Mouse (Mus musculus) heart, postnatal 0 days (tissue): Measurements from ENCODE around the gene Hist2h3c1. TPM values are rescaled to one million over a fixed set of nuclear protein-coding genes. Genes with fewer than 3 reads are reported as not detected.
A peak's percentile ranks its signal among the peaks of the same experiment; 100 is the strongest.

ENCODE experiments used
- ATAC-seq: fragments of 200-750 bp; cut with Nextera tagmentation; 2 replicates; pipeline ENCODE4 v1.8.0; 2017; ENCODE audit warnings: low read depth, moderate number of reproducible peaks, moderate library complexity; ENCODE audit not compliant: insufficient read depth
- DNase-seq: peaks from one replicate; pipeline ENCODE4 v3.0.0-alpha.2; 2016; ENCODE audit warnings: low spot score
- H3K27ac ChIP-seq: fragments of 300-500 bp; sonication (generic); 2 replicates; pipeline ENCODE4 v1.5.1; 2014; ENCODE audit warnings: low read depth, mild to moderate bottlenecking
- H3K27me3 ChIP-seq: fragments of 300-500 bp; sonication (generic); 2 replicates; pipeline ENCODE4 v1.6.1; 2014; ENCODE audit warnings: low read length, mixed read lengths; ENCODE audit not compliant: control insufficient read depth, insufficient read depth
- H3K36me3 ChIP-seq: fragments of 300-500 bp; sonication (generic); replicated peaks from 2 replicates; pipeline ENCODE4 v1.6.1; 2014; ENCODE audit warnings: low read length, mixed read lengths; ENCODE audit not compliant: control insufficient read depth, insufficient read depth
- H3K4me1 ChIP-seq: fragments of 300-500 bp; sonication (generic); 2 replicates; pipeline ENCODE4 v1.6.1; 2014; ENCODE audit warnings: antibody characterized with exemption; ENCODE audit not compliant: control insufficient read depth, insufficient read depth
- H3K4me2 ChIP-seq: fragments of 300-500 bp; sonication (generic); 2 replicates; pipeline ENCODE4 v1.6.1; 2014; ENCODE audit warnings: low read depth, mild to moderate bottlenecking, low read length, moderate library complexity
- H3K4me3 ChIP-seq: fragments of 300-500 bp; sonication (generic); 2 replicates; pipeline ENCODE4 v1.5.1; 2014; ENCODE audit warnings: low read depth, low read length
- H3K9ac ChIP-seq: fragments of 300-500 bp; sonication (generic); replicated peaks from 2 replicates; pipeline ENCODE4 v1.6.1; 2014; ENCODE audit warnings: low read depth, low read length, mixed read lengths
- H3K9me3 ChIP-seq: fragments of 300-500 bp; sonication (generic); replicated peaks from 2 replicates; pipeline ENCODE4 v1.6.1; 2016; ENCODE audit warnings: low read length; ENCODE audit not compliant: control insufficient read depth
- CTCF ChIP-seq: IDR thresholded peaks from 2 replicates; pipeline ENCODE4 v1.5.1; 2016; ENCODE audit warnings: antibody characterized with exemption, control low read depth, low read depth
- EP300 ChIP-seq: IDR thresholded peaks from 2 replicates; pipeline ENCODE4 v1.6.1; 2016; ENCODE audit warnings: antibody characterized with exemption, low read depth
- WGBS: fragments of 180-500 bp; shearing (Covaris S2); extraction: QIAGEN DNeasy Blood & Tissue Kit; methylation state at CpG from one replicate; pipeline ENCODE4 v1.1.7; 2014; 5-methylcytosine and 5-hydroxymethylcytosine counted together
- polyA plus RNA-seq: library from polyadenylated mRNA; unstranded; fragments of >200 nt; fragmentation: Nextera tagmentation; extraction: Ambion mirVana; gene quantifications from 2 replicates; pipeline ENCODE4 v1.2.1, GENCODE M21; 2015
- total RNA-seq: library from RNA; depleted of rRNA; stranded (reverse); fragments of >200 nt; gene quantifications from 2 replicates; pipeline ENCODE4 v1.2.3, GENCODE M21; 2014; ENCODE audit warnings: low replicate concordance

Gene Hist2h3c1
- total and polyA plus RNA-seq, 2 experiments from 2014 or later: 0.19 TPM; not detected in 1

DNA sequence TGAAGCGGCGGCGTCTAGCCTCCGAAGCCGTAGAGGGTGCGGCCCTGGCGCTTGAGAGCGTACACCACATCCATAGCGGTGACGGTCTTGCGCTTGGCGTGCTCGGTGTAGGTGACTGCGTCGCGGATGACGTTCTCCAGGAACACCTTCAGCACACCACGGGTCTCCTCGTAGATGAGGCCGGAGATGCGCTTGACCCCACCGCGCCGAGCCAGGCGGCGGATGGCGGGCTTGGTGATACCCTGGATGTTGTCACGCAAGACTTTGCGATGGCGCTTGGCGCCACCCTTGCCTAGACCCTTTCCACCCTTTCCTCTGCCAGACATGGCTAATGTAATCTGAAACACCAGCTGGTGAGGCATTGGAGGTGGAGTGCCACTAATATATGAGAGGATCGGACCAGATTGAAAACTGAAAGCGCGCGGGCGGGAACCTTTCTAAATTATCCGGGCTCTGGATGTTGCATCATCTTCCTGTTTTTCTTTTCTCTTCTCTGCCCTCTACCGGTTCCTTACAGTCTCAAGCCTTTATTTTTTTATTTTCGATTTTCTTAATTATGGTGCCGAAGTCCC, 16.6 kb downstream of the Hist2h3c1 start, which contains the start of gene Hist2h4:
TSS of gene Hist2h4 (minus strand) at position 333 of the 572 bp plus-strand sequence.
- H3K4me1 ChIP-seq: peaks cover 20% of the 10 kb centered on the region; the same call in 1 of the 2 replicates
- WGBS: under 1% methylated on average over 40 of the region's 40 CpGs
- H3K27ac ChIP-seq: peak within 1 kb of the TSS; percentile 98
- no peaks in the 10 kb centered on the region for H3K9me3 ChIP-seq
- H3K36me3 ChIP-seq: no peaks in the 10 kb centered on the region
- H3K9ac ChIP-seq: peak within 1 kb of the TSS; percentile 81
- no peaks in the 10 kb centered on the region for H3K27me3 ChIP-seq
- ATAC-seq: peak; percentile 85
- peak within 1 kb of the TSS; percentile 64 for H3K4me3 ChIP-seq
- H3K4me2 ChIP-seq: peak within 1 kb of the TSS; percentile 76
- DNase-seq: peak; percentile 96
- peak; percentile 92 for TF ChIP-seq EP300
- TF ChIP-seq CTCF: peak; percentile 51

DNA sequence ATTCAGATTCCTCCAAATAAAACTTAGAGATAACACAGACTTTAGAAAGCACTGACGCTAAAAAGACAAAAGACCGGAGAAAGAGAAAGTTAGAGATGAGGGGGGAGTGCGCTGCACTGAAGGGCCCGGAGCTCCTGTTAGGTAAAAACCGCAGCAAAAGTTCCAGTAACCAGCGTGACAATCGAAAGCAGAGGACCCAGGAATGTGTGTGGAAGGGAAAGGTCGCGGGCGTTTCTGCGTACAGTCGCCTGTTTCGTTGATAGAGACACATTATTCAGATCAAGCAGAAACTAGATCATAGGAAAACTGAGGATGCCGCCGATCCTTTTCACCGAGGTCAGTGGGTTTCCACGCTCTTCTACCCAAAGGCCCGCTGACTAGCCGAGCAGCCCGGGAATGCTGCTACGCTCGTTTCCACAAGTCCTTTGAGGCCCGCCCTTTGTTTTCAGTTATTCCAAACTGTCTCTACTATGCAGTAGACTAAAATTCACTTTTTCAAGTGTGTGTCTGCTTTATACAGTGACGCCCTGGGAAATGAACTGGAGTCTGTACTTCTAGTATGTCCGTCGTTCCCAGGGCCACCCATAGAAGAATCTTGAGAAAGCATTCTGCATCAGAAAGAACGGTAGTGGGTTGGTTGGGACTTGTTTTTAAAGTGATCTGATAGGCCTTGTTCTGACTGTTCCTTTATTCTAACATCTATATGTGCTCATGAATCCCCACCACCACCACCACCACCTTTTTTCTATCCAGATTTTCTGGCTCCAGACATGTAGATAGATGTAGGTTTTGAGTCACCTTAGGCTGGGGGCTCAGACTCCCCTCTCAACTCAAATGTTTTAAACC, 17.3 kb downstream of the Hist2h3c1 start:
- WGBS: 5% methylated on average over 27 of the region's 27 CpGs
- peak; percentile 58 for DNase-seq
- peak; percentile 32; the same call in 1 of the 2 replicates for ATAC-seq

DNA sequence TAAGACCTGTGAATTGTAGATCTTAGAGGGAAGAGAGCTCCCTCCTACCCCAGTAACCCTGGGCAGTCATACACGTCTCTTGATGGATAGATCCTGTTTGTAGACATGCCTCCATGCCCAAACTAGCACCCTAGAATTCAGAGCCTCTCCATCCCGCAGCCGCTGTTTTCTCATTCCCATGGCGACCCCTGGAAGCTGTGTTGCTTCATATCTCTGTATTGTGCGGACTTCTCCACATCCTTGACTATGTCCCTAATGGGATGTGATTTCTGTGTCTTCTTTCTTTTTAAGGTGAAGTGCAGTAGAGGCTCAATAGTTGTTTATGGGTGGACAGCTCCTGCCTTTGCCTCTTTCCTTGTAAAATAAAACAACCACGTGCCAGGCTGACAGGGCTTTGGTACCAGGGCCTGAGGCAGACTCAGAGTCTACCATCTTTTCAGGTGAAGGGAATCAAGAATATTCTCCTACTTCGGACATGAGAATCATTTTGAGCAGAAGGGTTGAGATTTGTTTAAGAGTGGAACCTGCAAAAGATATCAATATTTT, 18.0 kb downstream of the Hist2h3c1 start:
- TF ChIP-seq CTCF: no peak
- TF ChIP-seq EP300: no peak
- DNase-seq: no peak
- peak overlapping the region; percentile 76 for H3K4me2 ChIP-seq
- no peaks in the 10 kb centered on the region for H3K36me3 ChIP-seq
- peak overlapping the region; percentile 64 for H3K4me3 ChIP-seq
- H3K9me3 ChIP-seq: no peaks in the 10 kb centered on the region
- peak overlapping the region; percentile 98 for H3K27ac ChIP-seq
- no peaks in the 10 kb centered on the region for H3K27me3 ChIP-seq
- H3K9ac ChIP-seq: peak overlapping the region; percentile 81
- no peak for ATAC-seq
- WGBS: 73% methylated on average over 7 of the region's 7 CpGs
- H3K4me1 ChIP-seq: peaks cover 22% of the 10 kb centered on the region; the same call in 1 of the 2 replicates

More for the DNA sequence above, 17.3 kb downstream of the Hist2h3c1 start:
- Histone ChIP-seq H3K9ac (peak overlapping the region; percentile 81), H3K4me3 (peak overlapping the region; percentile 64), H3K36me3 (no peaks in the 10 kb centered on the region), H3K4me1 (peaks cover 22% of the 10 kb centered on the region; the same call in 1 of the 2 replicates), H3K9me3 (no peaks in the 10 kb centered on the region), H3K27me3 (no peaks in the 10 kb centered on the region), H3K27ac (peak overlapping the region; percentile 98), H3K4me2 (peak overlapping the region; percentile 76)
- no peak for TF ChIP-seq EP300
- TF ChIP-seq CTCF: no peak

DNA sequence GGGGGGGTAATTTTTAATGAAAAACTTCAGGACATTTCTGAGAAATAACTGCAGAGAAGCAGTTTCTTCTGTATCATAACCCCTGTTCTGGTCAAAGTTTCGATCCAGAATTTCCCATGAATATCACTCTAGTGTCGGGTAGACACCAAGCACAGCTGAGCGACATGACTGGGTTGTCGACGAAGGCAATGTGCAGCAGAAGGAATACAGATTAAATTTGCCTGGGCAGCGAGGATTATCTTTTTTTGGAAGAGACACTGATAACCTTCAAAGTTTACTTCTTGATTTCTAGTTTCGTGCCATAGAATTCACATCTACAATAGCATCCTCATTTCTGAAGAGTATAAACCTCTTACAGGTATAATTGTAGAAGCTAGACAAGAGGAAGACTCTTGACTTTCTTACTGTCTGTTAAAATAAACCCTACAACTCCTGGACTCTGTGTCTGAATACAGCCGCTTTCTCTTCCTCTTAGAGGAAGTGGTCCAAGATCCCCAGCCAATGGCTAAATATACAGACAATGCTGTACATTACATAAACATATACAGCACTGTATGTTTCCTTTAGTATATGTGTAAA, 19.7 kb downstream of the Hist2h3c1 start:
- no peak overlapping the region for H3K4me3 ChIP-seq
- peaks cover 22% of the 10 kb centered on the region; the same call in 1 of the 2 replicates for H3K4me1 ChIP-seq
- H3K27me3 ChIP-seq: no peaks in the 10 kb centered on the region
- DNase-seq (no peak), ATAC-seq (no peak)
- H3K9ac ChIP-seq: no peak overlapping the region
- no peaks in the 10 kb centered on the region for H3K36me3 ChIP-seq
- 69% methylated on average over 8 of the region's 8 CpGs for WGBS
- no peaks in the 10 kb centered on the region for H3K9me3 ChIP-seq
- no peak overlapping the region for H3K4me2 ChIP-seq
- no peak overlapping the region for H3K27ac ChIP-seq
- TF ChIP-seq CTCF (no peak), EP300 (no peak)

DNA sequence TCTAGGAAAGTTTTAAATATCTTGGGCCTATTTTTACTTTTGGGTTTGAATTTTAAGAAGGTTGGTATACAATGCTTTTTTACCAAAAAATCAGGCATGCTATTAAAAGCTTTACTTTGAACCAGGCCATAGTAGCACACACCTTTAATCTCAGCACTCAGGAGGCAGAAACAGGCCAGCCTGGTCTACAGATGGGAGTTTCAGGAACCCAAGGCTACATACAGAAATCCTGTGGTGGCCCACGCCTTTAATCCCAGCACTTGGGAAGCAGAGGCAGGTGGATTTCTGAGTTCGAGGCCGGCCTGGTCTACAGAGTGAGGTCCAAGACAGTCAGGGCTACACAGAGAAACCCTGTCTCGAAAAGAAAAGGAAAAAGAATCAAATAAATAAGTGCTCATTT, 21.1 kb downstream of the Hist2h3c1 start:
- Histone ChIP-seq H3K4me2 (peak overlapping the region; percentile 56; the same call in 1 of the 2 replicates), H3K27me3 (no peaks in the 10 kb centered on the region), H3K9ac (no peak overlapping the region), H3K4me3 (no peak overlapping the region), H3K9me3 (no peaks in the 10 kb centered on the region), H3K36me3 (no peaks in the 10 kb centered on the region), H3K4me1 (peaks cover 17% of the 10 kb centered on the region; the same call in 1 of the 2 replicates), H3K27ac (0 out of 2 replicates have a peak overlapping the region, but pooled peaks have one; percentile 92)
- ATAC-seq (no peak), DNase-seq (no peak)
- WGBS: 89% methylated on average over 4 of the region's 4 CpGs
- TF ChIP-seq CTCF (no peak), EP300 (no peak)
